Mouse (Mus musculus): ENCODE data around the gene Vps18. TPM values are rescaled to one million over a fixed set of nuclear protein-coding genes. Genes with fewer than 3 reads are reported as not detected.

Vps18 gene
- total RNA-seq, 1 experiment: 17.8 TPM

DNA sequence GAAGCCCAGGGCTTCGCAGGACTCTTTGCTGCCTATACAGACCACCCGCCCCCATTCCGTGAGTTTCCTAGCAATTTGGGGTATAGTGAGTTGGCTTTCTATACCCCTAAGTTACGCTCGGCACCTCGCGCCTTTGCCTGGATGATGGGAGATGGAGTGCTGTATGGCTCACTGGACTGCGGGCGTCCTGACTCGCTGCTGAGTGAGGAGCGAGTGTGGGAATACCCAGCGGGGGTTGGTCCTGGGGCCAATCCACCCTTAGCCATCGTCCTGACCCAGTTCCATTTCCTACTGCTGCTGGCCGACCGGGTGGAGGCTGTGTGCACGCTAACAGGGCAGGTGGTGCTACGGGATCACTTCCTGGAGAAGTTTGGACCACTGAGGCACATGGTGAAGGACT is 4.8 kb downstream of the Vps18 start:
- H3K9ac ChIP-seq (ENCODE audit: insufficient read depth, low read depth, low read length, poor library complexity, severe bottlenecking): peak overlapping the region; percentile 25; the same call in 1 of the 2 replicates
- H3K36me3 ChIP-seq (ENCODE audit: control insufficient read depth, insufficient read depth, low read length, poor library complexity, severe bottlenecking): peaks cover 35% of the 10 kb centered on the region; the same call in 1 of the 2 replicates
- peaks cover 0 to 13% of the 10 kb centered on the region in 2 experiments; a peak in 1 of 4 replicates for H3K4me1 ChIP-seq (ENCODE audit: control insufficient read depth in 2 of 2, insufficient read depth in 2 of 2, low read length in 2 of 2, poor library complexity in 1 of 2)
- no peak for TF ChIP-seq ZC3H11A (IDR thresholded peaks at IDR 0.05; ENCODE audit: borderline replicate concordance, low read depth, low read length)
- no peak for TF ChIP-seq ZNF384 (IDR thresholded peaks at IDR 0.05; ENCODE audit: low read depth, low read length)
- TF ChIP-seq MAFK (IDR thresholded peaks at IDR 0.05; ENCODE audit: insufficient read depth, low read depth, low read length): no peak
- TF ChIP-seq CHD2 (IDR thresholded peaks at IDR 0.05; ENCODE audit: low read depth, low read length): no peak
- no peak for TF ChIP-seq HCFC1 (IDR thresholded peaks at IDR 0.05; ENCODE audit: borderline replicate concordance, insufficient read depth, low read length)
- H3K9me3 ChIP-seq (ENCODE audit: control insufficient read depth, insufficient read depth, low read depth, low read length): no peaks in the 10 kb centered on the region
- DNase-seq (ENCODE audit: low read depth, low spot score): no peak
- peak overlapping the region; percentile 2 to 52 for H3K4me3 ChIP-seq (ENCODE audit: insufficient read depth in 1 of 2, low read depth in 1 of 2, low read length in 2 of 2, poor library complexity in 1 of 2, severe bottlenecking in 1 of 2)
- in situ Hi-C loops (cut with MboI; ENCODE audit: low sequenced_read_pairs in 2 of 2, unreplicated experiment in 2 of 2): loop anchor here in 1 of 2 experiments (10.0 kb wide), 1 partner anchor 221 kb away; no protein-coding TSS in a partner anchor
- no peak overlapping the region for H3K27ac ChIP-seq (ENCODE audit: insufficient read depth, low read depth, low read length, poor library complexity, severe bottlenecking)

DNA sequence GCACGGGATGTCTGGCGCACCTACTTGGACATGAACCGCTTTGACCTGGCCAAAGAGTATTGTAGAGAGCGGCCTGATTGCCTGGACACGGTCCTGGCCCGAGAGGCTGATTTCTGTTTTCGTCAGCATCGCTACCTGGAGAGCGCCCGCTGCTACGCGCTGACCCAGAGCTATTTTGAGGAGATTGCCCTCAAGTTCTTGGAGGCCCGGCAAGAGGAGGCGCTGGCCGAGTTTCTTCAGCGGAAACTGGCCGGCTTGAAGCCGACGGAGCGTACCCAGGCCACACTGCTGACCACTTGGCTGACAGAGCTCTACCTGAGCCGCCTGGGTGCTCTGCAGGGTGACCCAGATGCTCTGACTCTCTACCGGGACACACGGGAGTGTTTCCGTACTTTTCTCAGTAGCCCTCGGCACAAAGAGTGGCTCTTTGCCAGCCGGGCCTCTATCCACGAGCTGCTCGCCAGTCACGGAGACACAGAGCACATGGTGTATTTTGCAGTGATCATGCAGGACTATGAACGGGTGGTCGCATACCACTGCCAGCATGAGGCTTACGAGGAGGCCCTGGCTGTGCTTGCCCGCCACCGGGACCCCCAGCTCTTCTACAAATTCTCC is 5.3 kb downstream of the Vps18 start:
- no peaks in the 10 kb centered on the region for H3K9me3 ChIP-seq (ENCODE audit: control insufficient read depth, insufficient read depth, low read depth, low read length)
- H3K9ac ChIP-seq (ENCODE audit: insufficient read depth, low read depth, low read length, poor library complexity, severe bottlenecking): peak overlapping the region; percentile 25
- no peak overlapping the region for H3K27ac ChIP-seq (ENCODE audit: insufficient read depth, low read depth, low read length, poor library complexity, severe bottlenecking)
- DNase-seq (ENCODE audit: low read depth, low spot score): no peak
- peak overlapping the region; percentile 38 to 52; a peak in 3 of 4 replicates for H3K4me3 ChIP-seq (ENCODE audit: insufficient read depth in 1 of 2, low read depth in 1 of 2, low read length in 2 of 2, poor library complexity in 1 of 2, severe bottlenecking in 1 of 2)
- peaks cover 0 to 13% of the 10 kb centered on the region in 2 experiments; a peak in 1 of 4 replicates for H3K4me1 ChIP-seq (ENCODE audit: control insufficient read depth in 2 of 2, insufficient read depth in 2 of 2, low read length in 2 of 2, poor library complexity in 1 of 2)
- peaks cover 39% of the 10 kb centered on the region; the same call in 1 of the 2 replicates for H3K36me3 ChIP-seq (ENCODE audit: control insufficient read depth, insufficient read depth, low read length, poor library complexity, severe bottlenecking)
- in situ Hi-C loops (cut with MboI; ENCODE audit: low sequenced_read_pairs in 2 of 2, unreplicated experiment in 2 of 2): loop anchor here in 1 of 2 experiments (10.0 kb wide), 1 partner anchor 221 kb away; no protein-coding TSS in a partner anchor
- no peak for TF ChIP-seq ZNF384 (IDR thresholded peaks at IDR 0.05; ENCODE audit: low read depth, low read length)
- TF ChIP-seq ZC3H11A (IDR thresholded peaks at IDR 0.05; ENCODE audit: borderline replicate concordance, low read depth, low read length): no peak
- TF ChIP-seq MAFK (IDR thresholded peaks at IDR 0.05; ENCODE audit: insufficient read depth, low read depth, low read length): no peak
- TF ChIP-seq HCFC1 (IDR thresholded peaks at IDR 0.05; ENCODE audit: borderline replicate concordance, insufficient read depth, low read length): no peak
- TF ChIP-seq CHD2 (IDR thresholded peaks at IDR 0.05; ENCODE audit: low read depth, low read length): no peak

DNA sequence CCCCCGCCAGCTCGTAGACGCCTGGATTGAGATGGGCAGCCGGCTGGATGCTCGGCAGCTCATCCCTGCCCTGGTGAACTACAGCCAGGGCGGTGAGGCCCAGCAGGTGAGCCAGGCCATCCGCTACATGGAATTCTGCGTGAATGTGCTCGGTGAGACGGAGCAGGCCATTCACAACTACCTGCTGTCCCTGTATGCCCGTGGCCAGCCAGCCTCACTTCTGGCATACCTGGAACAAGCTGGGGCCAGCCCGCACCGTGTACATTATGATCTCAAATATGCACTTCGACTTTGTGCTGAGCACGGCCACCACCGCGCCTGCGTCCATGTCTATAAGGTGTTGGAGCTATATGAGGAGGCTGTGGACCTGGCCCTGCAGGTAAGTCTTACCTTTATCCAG is 5.9 kb downstream of the Vps18 start:
- H3K9me3 ChIP-seq (ENCODE audit: control insufficient read depth, insufficient read depth, low read depth, low read length): no peaks in the 10 kb centered on the region
- peaks cover 43% of the 10 kb centered on the region; the same call in 1 of the 2 replicates for H3K36me3 ChIP-seq (ENCODE audit: control insufficient read depth, insufficient read depth, low read length, poor library complexity, severe bottlenecking)
- peak overlapping the region; percentile 38 to 52; a peak in 2 of 4 replicates for H3K4me3 ChIP-seq (ENCODE audit: insufficient read depth in 1 of 2, low read depth in 1 of 2, low read length in 2 of 2, poor library complexity in 1 of 2, severe bottlenecking in 1 of 2)
- H3K4me1 ChIP-seq (ENCODE audit: control insufficient read depth in 2 of 2, insufficient read depth in 2 of 2, low read length in 2 of 2, poor library complexity in 1 of 2): peaks cover 0 to 12% of the 10 kb centered on the region in 2 experiments; a peak in 1 of 4 replicates
- H3K27ac ChIP-seq (ENCODE audit: insufficient read depth, low read depth, low read length, poor library complexity, severe bottlenecking): no peak overlapping the region
- no peak for TF ChIP-seq MAFK (IDR thresholded peaks at IDR 0.05; ENCODE audit: insufficient read depth, low read depth, low read length)
- no peak for TF ChIP-seq HCFC1 (IDR thresholded peaks at IDR 0.05; ENCODE audit: borderline replicate concordance, insufficient read depth, low read length)
- no peak for TF ChIP-seq CHD2 (IDR thresholded peaks at IDR 0.05; ENCODE audit: low read depth, low read length)
- no peak for TF ChIP-seq ZC3H11A (IDR thresholded peaks at IDR 0.05; ENCODE audit: borderline replicate concordance, low read depth, low read length)
- TF ChIP-seq ZNF384 (IDR thresholded peaks at IDR 0.05; ENCODE audit: low read depth, low read length): no peak
- DNase-seq (ENCODE audit: low read depth, low spot score): no peak
- in situ Hi-C loops (cut with MboI; ENCODE audit: low sequenced_read_pairs in 2 of 2, unreplicated experiment in 2 of 2): loop anchor here in 1 of 2 experiments (10.0 kb wide), 1 partner anchor 220 kb away; no protein-coding TSS in a partner anchor
- peak overlapping the region; percentile 21 for H3K9ac ChIP-seq (ENCODE audit: insufficient read depth, low read depth, low read length, poor library complexity, severe bottlenecking)

DNA sequence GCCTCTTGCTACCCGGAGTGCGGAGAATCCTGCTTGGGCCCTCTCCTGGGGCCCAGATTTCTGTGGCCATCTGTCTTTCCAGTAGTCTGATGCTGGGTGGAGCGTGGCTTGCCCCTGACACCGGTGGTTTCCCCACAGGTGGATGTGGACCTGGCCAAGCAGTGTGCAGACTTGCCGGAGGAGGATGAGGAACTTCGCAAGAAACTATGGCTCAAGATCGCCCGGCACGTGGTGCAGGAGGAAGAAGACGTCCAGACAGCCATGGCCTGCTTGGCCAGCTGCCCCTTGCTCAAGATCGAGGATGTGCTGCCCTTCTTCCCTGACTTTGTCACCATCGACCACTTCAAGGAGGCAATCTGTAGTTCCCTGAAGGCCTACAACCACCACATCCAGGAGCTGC is 8.2 kb downstream of the Vps18 start:
- no peaks in the 10 kb centered on the region for H3K9me3 ChIP-seq (ENCODE audit: control insufficient read depth, insufficient read depth, low read depth, low read length)
- H3K4me3 ChIP-seq (ENCODE audit: insufficient read depth in 1 of 2, low read depth in 1 of 2, low read length in 2 of 2, poor library complexity in 1 of 2, severe bottlenecking in 1 of 2): no peak overlapping the region
- H3K36me3 ChIP-seq (ENCODE audit: control insufficient read depth, insufficient read depth, low read length, poor library complexity, severe bottlenecking): peaks cover 40% of the 10 kb centered on the region; the same call in 1 of the 2 replicates
- H3K9ac ChIP-seq (ENCODE audit: insufficient read depth, low read depth, low read length, poor library complexity, severe bottlenecking): 0 out of 2 replicates have a peak overlapping the region, but pooled peaks have one; percentile 40
- in situ Hi-C loops (cut with MboI; ENCODE audit: low sequenced_read_pairs in 2 of 2, unreplicated experiment in 2 of 2): loop anchor here in 1 of 2 experiments (10.0 kb wide), 1 partner anchor 218 kb away; no protein-coding TSS in a partner anchor
- peaks cover 1 to 16% of the 10 kb centered on the region in 2 experiments; a peak in 2 of 4 replicates for H3K4me1 ChIP-seq (ENCODE audit: control insufficient read depth in 2 of 2, insufficient read depth in 2 of 2, low read length in 2 of 2, poor library complexity in 1 of 2)
- H3K27ac ChIP-seq (ENCODE audit: insufficient read depth, low read depth, low read length, poor library complexity, severe bottlenecking): no peak overlapping the region
- no peak for TF ChIP-seq MAFK (IDR thresholded peaks at IDR 0.05; ENCODE audit: insufficient read depth, low read depth, low read length)
- TF ChIP-seq HCFC1 (IDR thresholded peaks at IDR 0.05; ENCODE audit: borderline replicate concordance, insufficient read depth, low read length): no peak
- no peak for TF ChIP-seq ZNF384 (IDR thresholded peaks at IDR 0.05; ENCODE audit: low read depth, low read length)
- no peak for TF ChIP-seq CHD2 (IDR thresholded peaks at IDR 0.05; ENCODE audit: low read depth, low read length)
- TF ChIP-seq ZC3H11A (IDR thresholded peaks at IDR 0.05; ENCODE audit: borderline replicate concordance, low read depth, low read length): no peak
- no peak for DNase-seq (ENCODE audit: low read depth, low spot score)
